Mouse (Mus musculus): ENCODE results near the gene C1rl.
"Not testable (repeated sequence)": the region's sequence is repeated elsewhere in the genome, so short reads cannot be mapped to it uniquely, and the experiment has no call there.

Gene C1rl

GRCm38 (mm10) chr6:124505028-124505427 lies 12.1 kb downstream of the C1rl start:
- no peak for DNase-seq (ENCODE audit: low spot score)

- no peak for DNase-seq (ENCODE audit: low spot score)
Measured at GRCm38 (mm10) chr6:124506991-124507390, 14.1 kb downstream of the C1rl start.

GRCm38 (mm10) chr6:124508292-124508691 lies 15.4 kb downstream of the C1rl start:
- DNase-seq (ENCODE audit: low spot score), result no peak

- DNase-seq (ENCODE audit: low spot score), result not testable (repeated sequence)
Measured at GRCm38 (mm10) chr6:124509192-124509591, 16.3 kb downstream of the C1rl start.

GRCm38 (mm10) chr6:124511936-124512335 lies 19.0 kb downstream of the C1rl start:
- no peak for DNase-seq (ENCODE audit: low spot score)

- DNase-seq (ENCODE audit: low spot score), result peak; percentile 76
Measured at GRCm38 (mm10) chr6:124512355-124512836, 19.5 kb downstream of the C1rl start, which contains the start of gene C1ra. Gene C1ra, plus strand, starts transcription at chr6:124512405.

- DNase-seq (ENCODE audit: low spot score), result not testable (repeated sequence)
Measured at GRCm38 (mm10) chr6:124517733-124518132, 24.8 kb downstream of the C1rl start.

- not testable (repeated sequence) for DNase-seq (ENCODE audit: low spot score)
Measured at GRCm38 (mm10) chr6:124522082-124522481, 29.2 kb downstream of the C1rl start.

GRCm38 (mm10) chr6:124527881-124528280 lies 35.0 kb downstream of the C1rl start:
- no peak for DNase-seq (ENCODE audit: low spot score)

GRCm38 (mm10) chr6:124531077-124531476 lies 38.2 kb downstream of the C1rl start:
- DNase-seq (ENCODE audit: low spot score), result no peak

GRCm38 (mm10) chr6:124536125-124536829 lies 43.4 kb downstream of the C1rl start:
- DNase-seq (ENCODE audit: low spot score), result not testable (repeated sequence)

GRCm38 (mm10) chr6:124541176-124541575 lies 48.3 kb downstream of the C1rl start:
- DNase-seq (ENCODE audit: low spot score), result not testable (repeated sequence)

GRCm38 (mm10) chr6:124542284-124542683 lies 49.4 kb downstream of the C1rl start, which contains the start of gene C1s1:
Gene C1s1, minus strand, starts transcription at chr6:124542359.
- DNase-seq (ENCODE audit: low spot score), result peak; percentile 62

- no peak for DNase-seq (ENCODE audit: low spot score)
Measured at GRCm38 (mm10) chr6:124544466-124544865, 51.6 kb downstream of the C1rl start.

GRCm38 (mm10) chr6:124545425-124545824 lies 52.5 kb downstream of the C1rl start:
- no peak for DNase-seq (ENCODE audit: low spot score)

GRCm38 (mm10) chr6:124547979-124548378 lies 55.1 kb downstream of the C1rl start:
- not testable (repeated sequence) for DNase-seq (ENCODE audit: low spot score)

GRCm38 (mm10) chr6:124549023-124549550 lies 56.2 kb downstream of the C1rl start:
- DNase-seq (ENCODE audit: low spot score), result no peak

- DNase-seq (ENCODE audit: low spot score), result no peak
Measured at GRCm38 (mm10) chr6:124552766-124553165, 59.9 kb downstream of the C1rl start.

- DNase-seq (ENCODE audit: low spot score), result not testable (repeated sequence)
Measured at GRCm38 (mm10) chr6:124555956-124556355, 63.0 kb downstream of the C1rl start.

Data from retina, embryonic 14.5 days (tissue).